Mouse (Mus musculus): Measurements from ENCODE around the gene Stk38. TPM values are rescaled to one million over a fixed set of nuclear protein-coding genes. Genes with fewer than 3 reads are reported as not detected.

Gene Stk38
- total RNA-seq, 2 experiments from 2014 or later = 55.0 to 76.8 TPM

DNA sequence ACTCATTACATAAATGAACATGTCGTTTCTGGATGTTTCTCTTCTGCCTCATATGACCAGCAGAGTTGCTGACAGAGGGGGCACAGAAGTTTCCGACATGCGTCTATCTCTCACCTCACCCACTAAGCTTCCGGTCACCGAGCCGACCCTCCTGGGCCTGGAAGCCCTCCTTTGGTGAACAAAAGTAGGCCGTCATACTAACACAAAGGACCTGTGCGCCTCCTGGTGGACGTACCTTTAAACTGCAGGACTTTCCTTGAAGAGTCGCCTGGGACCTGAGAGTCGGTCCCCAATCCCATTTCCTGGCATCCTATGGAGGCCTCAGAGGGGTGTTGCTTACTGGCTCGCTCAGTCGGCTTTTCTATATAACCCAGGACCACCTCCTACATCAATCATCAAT lies 81.4 kb downstream of the Stk38 start:
- peak; percentile 86 for DNase-seq

DNA sequence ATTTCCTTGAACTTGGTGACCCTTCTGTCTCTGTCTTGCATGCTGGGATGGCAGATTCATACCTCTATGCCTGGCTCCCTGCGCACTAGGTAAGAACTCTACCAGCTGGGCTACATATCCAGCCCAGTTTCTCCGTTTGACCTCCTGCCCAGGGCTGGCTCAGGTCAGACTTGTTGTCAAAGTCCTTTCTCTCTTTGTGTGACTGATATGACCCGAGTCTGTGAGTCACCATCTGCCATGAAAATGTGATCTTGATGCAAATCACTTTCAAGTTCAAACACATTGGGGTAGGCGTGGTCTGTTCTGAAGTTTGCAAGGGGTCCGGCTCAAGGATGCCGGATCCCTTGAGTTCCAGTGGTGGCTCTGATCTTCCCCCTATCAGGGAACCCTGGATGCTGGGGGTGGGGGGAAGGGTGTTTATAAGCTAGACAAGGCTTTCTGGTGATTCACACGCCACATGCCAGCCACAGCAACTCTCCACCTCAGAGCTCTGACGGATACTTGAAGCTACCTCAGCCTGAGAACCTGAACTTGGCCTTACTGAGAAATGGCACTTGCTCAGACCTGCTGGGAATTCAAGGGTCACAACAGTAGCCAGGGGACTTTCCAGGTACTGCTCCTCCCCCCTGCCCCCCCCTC lies 82.7 kb downstream of the Stk38 start:
- DNase-seq = no peak

GRCm38 (mm10) chr17:28922096-28922495 lies 85.7 kb downstream of the Stk38 start:
- no peak for DNase-seq

DNA sequence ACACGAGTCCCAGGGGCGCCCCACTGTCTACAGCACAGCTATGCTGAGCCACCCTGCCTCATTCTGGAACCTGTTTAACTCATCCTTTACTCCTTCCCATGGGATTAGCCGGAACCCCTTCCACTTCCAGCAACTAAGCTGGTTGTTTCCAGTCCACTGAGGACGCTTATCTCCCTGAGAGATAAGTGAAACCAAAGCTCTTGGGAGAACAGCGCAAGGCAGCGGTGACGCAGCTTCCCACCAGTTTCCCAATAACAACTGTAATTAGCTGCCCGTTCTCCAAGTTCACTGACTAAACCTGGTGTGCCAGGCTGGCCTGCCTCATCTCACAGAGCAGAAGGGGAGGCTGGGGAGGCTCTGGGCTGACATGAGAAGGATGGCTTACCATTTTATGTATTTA lies 86.7 kb downstream of the Stk38 start:
- peak; percentile 44 for DNase-seq

Other genes with a start within 250 kb of the Stk38 start
- gene Mapk13, start 238.7 kb downstream of the Stk38 start, total RNA-seq (2021) = 10 to 100 TPM; 34.6 to 35.5 TPM
- gene Brpf3, start 206.9 kb downstream of the Stk38 start, total RNA-seq (2021) = 10 to 100 TPM; 56.2 to 62.8 TPM
- gene Pnpla1, start 149.6 kb downstream of the Stk38 start, total RNA-seq (2021) = not detected
- under 1 TPM; 0.09 to 0.12 TPM for gene 4930539E08Rik, start 92.7 kb downstream of the Stk38 start, total RNA-seq (2021)
- under 1 TPM; 0.90 to 0.91 TPM for gene Pxt1, start 64.2 kb downstream of the Stk38 start, total RNA-seq (2021)
- gene Kctd20, start 56.0 kb downstream of the Stk38 start, total RNA-seq (2021) = 10 to 100 TPM; 76.1 to 76.7 TPM
- 100 to 1,000 TPM; 144 to 193 TPM for gene Srsf3, start 24.6 kb upstream of the Stk38 start, total RNA-seq (2021)
- gene Cdkn1a, start 83.0 kb upstream of the Stk38 start, total RNA-seq (2021) = 100 to 1,000 TPM in 1 of 2 experiments, 10 to 100 TPM in 1; 46.6 to 201 TPM
- 1 to 10 TPM in 1 of 2 experiments, under 1 TPM in 1; 0.66 to 1.4 TPM for gene Rab44, start 106.2 kb upstream of the Stk38 start, total RNA-seq (2021)
- 1 to 10 TPM; 1.0 to 1.6 TPM for gene Cpne5, start 230.2 kb upstream of the Stk38 start, total RNA-seq (2021)

Measured in adrenal gland, postnatal 10 days (tissue).